Mouse (Mus musculus) G1E (cell line): ENCODE measurements around the gene Flna. TPM values are rescaled to one million over a fixed set of nuclear protein-coding genes. Genes with fewer than 3 reads are reported as not detected.

Experiments
- ATAC-seq: 2 replicates; pipeline ENCODE4 v1.8.0; 2016; ENCODE audit warnings: mild to moderate bottlenecking; ENCODE audit not compliant: insufficient number of reproducible peaks, poor library complexity, low FRiP score, severe bottlenecking; ENCODE audit errors: extremely low read depth
- DNase-seq: peaks from one replicate; pipeline ENCODE4 v3.0.0; 2012; ENCODE audit warnings: low spot score
- H3K27me3 ChIP-seq: 2 replicates; pipeline ENCODE4 v1.6.1; 2012; ENCODE audit warnings: mild to moderate bottlenecking, low read length, inconsistent platforms; ENCODE audit not compliant: insufficient read depth
- H3K36me3 ChIP-seq: replicated peaks from 2 replicates; pipeline ENCODE3; 2012; ENCODE audit warnings: mild to moderate bottlenecking, inconsistent platforms
- H3K4me1 ChIP-seq: 2 replicates; pipeline ENCODE4 v1.6.1; 2012; ENCODE audit warnings: low read depth, low read length, inconsistent platforms, mixed read lengths; ENCODE audit not compliant: insufficient read depth
- H3K4me3 ChIP-seq: 2 replicates; pipeline ENCODE4 v1.5.1; 2012; ENCODE audit warnings: low read depth, mild to moderate bottlenecking, inconsistent platforms, low read length, moderate library complexity, mixed read lengths
- H3K9me3 ChIP-seq: replicated peaks from 2 replicates; pipeline ENCODE4 v1.6.1; 2012; ENCODE audit warnings: inconsistent platforms
- CTCF ChIP-seq: IDR thresholded peaks from 2 replicates; pipeline ENCODE4 v1.5.1; 2012; ENCODE audit warnings: low read depth, low read length, inconsistent platforms, mixed read lengths
- GATA1 ChIP-seq: IDR thresholded peaks from 2 replicates; pipeline ENCODE4 v1.6.1; 2012; ENCODE audit warnings: borderline replicate concordance, low read length, inconsistent platforms, mixed read lengths
- GATA2 ChIP-seq: IDR thresholded peaks from 2 replicates; pipeline ENCODE4 v1.6.1; 2012; ENCODE audit warnings: low read depth, low read length, inconsistent platforms, borderline replicate concordance
- POLR2AphosphoS5 ChIP-seq: IDR thresholded peaks from 2 replicates; pipeline ENCODE4 v1.6.1; 2012; ENCODE audit warnings: low read depth, low read length, inconsistent platforms; ENCODE audit not compliant: insufficient replicate concordance
- TAL1 ChIP-seq: conservative IDR thresholded peaks from 2 replicates; pipeline ENCODE4 v1.6.1; 2012; ENCODE audit warnings: low read depth, low read length, inconsistent platforms, mixed read lengths
- polyA plus RNA-seq: library from polyadenylated mRNA; stranded (reverse); fragments of >175 nt; gene quantifications from 2 replicates; pipeline ENCODE4 v1.2.3, GENCODE M21; 2012
- total RNA-seq, 2 experiments: library from RNA; stranded (forward) in 1 of 2; stranded (reverse) in 1 of 2; fragments of 200-1000 nt in 1 of 2; fragments of >200 nt in 1 of 2; fragmentation: Nextera tagmentation in 1 of 2; gene quantifications; 2 replicates each; pipeline ENCODE4 v1.2.3; 2014 to 2017

Flna gene
- total and polyA plus RNA-seq, 3 experiments = 47.1 to 172 (median 91.2) TPM

GRCm38 (mm10) chrX:74176959-74177358, 72.7 kb downstream of the Flna start, which contains the start of gene Tktl1:
Gene Tktl1, plus strand, starts transcription at chrX:74177259.
- no peak within 1 kb of the TSS for H3K4me3 ChIP-seq
- no peak for DNase-seq
- peaks cover 7% of the 10 kb centered on the region; the same call in 1 of the 2 replicates for H3K27me3 ChIP-seq
- no peaks in the 10 kb centered on the region for H3K4me1 ChIP-seq
- H3K9me3 ChIP-seq = no peaks in the 10 kb centered on the region
- no peak for ATAC-seq
- H3K36me3 ChIP-seq = no peaks in the 10 kb centered on the region
- TF ChIP-seq TAL1 (no peak), GATA2 (no peak), CTCF (no peak), POLR2AphosphoS5 (no peak), GATA1 (no peak)

Other genes starting within 250 kb of the Flna start
- 76.7 and 101 TPM in 2 replicates for gene Irak1, start 225.9 kb downstream of the Flna start, total RNA-seq (2014; fragmentation: Nextera tagmentation)
- 35.4 and 39.7 TPM in 2 replicates for gene Irak1, start 225.9 kb downstream of the Flna start, total RNA-seq (2017)
- gene Irak1, start 225.9 kb downstream of the Flna start, polyA plus RNA-seq = 270 and 286 TPM in 2 replicates
- gene Opn1mw, start 122.4 kb downstream of the Flna start, total RNA-seq (2014; fragmentation: Nextera tagmentation) = not detected in 2 replicates
- gene Opn1mw, start 122.4 kb downstream of the Flna start, total RNA-seq (2017) = not detected in 2 replicates
- not detected in 2 replicates for gene Opn1mw, start 122.4 kb downstream of the Flna start, polyA plus RNA-seq
- 40.1 and 44.3 TPM in 2 replicates for gene Mecp2, start 114.5 kb downstream of the Flna start, total RNA-seq (2014; fragmentation: Nextera tagmentation)
- 18.1 and 21.2 TPM in 2 replicates for gene Mecp2, start 114.5 kb downstream of the Flna start, total RNA-seq (2017)
- gene Mecp2, start 114.5 kb downstream of the Flna start, polyA plus RNA-seq = 47.7 and 50.3 TPM in 2 replicates
- not detected in 2 replicates for gene Tex28, start 82.0 kb downstream of the Flna start, total RNA-seq (2014; fragmentation: Nextera tagmentation)
- not detected in 2 replicates for gene Tex28, start 82.0 kb downstream of the Flna start, total RNA-seq (2017)
- not detected in 2 replicates for gene Tex28, start 82.0 kb downstream of the Flna start, polyA plus RNA-seq
- not detected in 2 replicates for gene Tktl1, start 72.6 kb downstream of the Flna start, total RNA-seq (2014; fragmentation: Nextera tagmentation)
- gene Tktl1, start 72.6 kb downstream of the Flna start, total RNA-seq (2017) = 0.38 and 0.52 TPM in 2 replicates
- gene Tktl1, start 72.6 kb downstream of the Flna start, polyA plus RNA-seq = not detected in 2 replicates
- gene Emd, start 4.9 kb upstream of the Flna start, total RNA-seq (2014; fragmentation: Nextera tagmentation) = 179 and 186 TPM in 2 replicates
- gene Emd, start 4.9 kb upstream of the Flna start, total RNA-seq (2017) = 77.4 and 84.2 TPM in 2 replicates
- 39.7 and 56.5 TPM in 2 replicates for gene Emd, start 4.9 kb upstream of the Flna start, polyA plus RNA-seq
- gene Rpl10, start 21.0 kb upstream of the Flna start, total RNA-seq (2014; fragmentation: Nextera tagmentation) = 3,507 and 3,613 TPM in 2 replicates
- gene Rpl10, start 21.0 kb upstream of the Flna start, total RNA-seq (2017) = 1,842 and 1,992 TPM in 2 replicates
- 832 and 1,009 TPM in 2 replicates for gene Rpl10, start 21.0 kb upstream of the Flna start, polyA plus RNA-seq
- 65.1 and 74.6 TPM in 2 replicates for gene Taz, start 32.1 kb upstream of the Flna start, total RNA-seq (2014; fragmentation: Nextera tagmentation)
- 31.4 and 43.4 TPM in 2 replicates for gene Taz, start 32.1 kb upstream of the Flna start, total RNA-seq (2017)
- gene Taz, start 32.1 kb upstream of the Flna start, polyA plus RNA-seq = 27.9 and 29.8 TPM in 2 replicates
- gene Dnase1l1, start 32.5 kb upstream of the Flna start, total RNA-seq (2014; fragmentation: Nextera tagmentation) = 25.0 and 25.1 TPM in 2 replicates
- gene Dnase1l1, start 32.5 kb upstream of the Flna start, total RNA-seq (2017) = 45.4 and 48.7 TPM in 2 replicates
- gene Dnase1l1, start 32.5 kb upstream of the Flna start, polyA plus RNA-seq = 0.23 and 0.34 TPM in 2 replicates
- 129 and 137 TPM in 2 replicates for gene Atp6ap1, start 47.3 kb upstream of the Flna start, total RNA-seq (2014; fragmentation: Nextera tagmentation)
- gene Atp6ap1, start 47.3 kb upstream of the Flna start, total RNA-seq (2017) = 265 and 297 TPM in 2 replicates
- 10.4 and 11.2 TPM in 2 replicates for gene Atp6ap1, start 47.3 kb upstream of the Flna start, polyA plus RNA-seq
- 239 and 405 TPM in 2 replicates for gene Gdi1, start 55.2 kb upstream of the Flna start, total RNA-seq (2014; fragmentation: Nextera tagmentation)
- gene Gdi1, start 55.2 kb upstream of the Flna start, total RNA-seq (2017) = 27.7 and 30.6 TPM in 2 replicates
- 31.8 and 35.0 TPM in 2 replicates for gene Gdi1, start 55.2 kb upstream of the Flna start, polyA plus RNA-seq
- gene Fam50a, start 63.2 kb upstream of the Flna start, total RNA-seq (2014; fragmentation: Nextera tagmentation) = 37.9 and 41.0 TPM in 2 replicates
- gene Fam50a, start 63.2 kb upstream of the Flna start, total RNA-seq (2017) = 78.8 and 99.8 TPM in 2 replicates
- 33.8 and 44.5 TPM in 2 replicates for gene Fam50a, start 63.2 kb upstream of the Flna start, polyA plus RNA-seq
- gene Plxna3, start 79.2 kb upstream of the Flna start, total RNA-seq (2014; fragmentation: Nextera tagmentation) = 20.5 and 24.0 TPM in 2 replicates
- 3.0 and 4.6 TPM in 2 replicates for gene Plxna3, start 79.2 kb upstream of the Flna start, total RNA-seq (2017)
- 18.8 and 19.4 TPM in 2 replicates for gene Plxna3, start 79.2 kb upstream of the Flna start, polyA plus RNA-seq
- 36.5 and 47.9 TPM in 2 replicates for gene Lage3, start 103.8 kb upstream of the Flna start, total RNA-seq (2014; fragmentation: Nextera tagmentation)
- gene Lage3, start 103.8 kb upstream of the Flna start, total RNA-seq (2017) = 32.5 and 36.9 TPM in 2 replicates
- 5.0 and 5.2 TPM in 2 replicates for gene Lage3, start 103.8 kb upstream of the Flna start, polyA plus RNA-seq
- gene Ubl4a, start 123.4 kb upstream of the Flna start, total RNA-seq (2014; fragmentation: Nextera tagmentation) = 29.0 and 31.2 TPM in 2 replicates
- gene Ubl4a, start 123.4 kb upstream of the Flna start, total RNA-seq (2017) = 15.6 and 20.6 TPM in 2 replicates
- gene Ubl4a, start 123.4 kb upstream of the Flna start, polyA plus RNA-seq = 16.6 and 26.4 TPM in 2 replicates
- 8.5 and 11.0 TPM in 2 replicates for gene Slc10a3, start 123.5 kb upstream of the Flna start, total RNA-seq (2014; fragmentation: Nextera tagmentation)
- 5.2 and 8.7 TPM in 2 replicates for gene Slc10a3, start 123.5 kb upstream of the Flna start, total RNA-seq (2017)
- gene Slc10a3, start 123.5 kb upstream of the Flna start, polyA plus RNA-seq = 1.1 and 1.2 TPM in 2 replicates
- gene Fam3a, start 143.5 kb upstream of the Flna start, total RNA-seq (2014; fragmentation: Nextera tagmentation) = 15.7 and 22.3 TPM in 2 replicates
- 12.5 and 19.1 TPM in 2 replicates for gene Fam3a, start 143.5 kb upstream of the Flna start, total RNA-seq (2017)
- 3.6 and 7.2 TPM in 2 replicates for gene Fam3a, start 143.5 kb upstream of the Flna start, polyA plus RNA-seq
- gene Ikbkg, start 143.5 kb upstream of the Flna start, total RNA-seq (2014; fragmentation: Nextera tagmentation) = 21.2 and 29.1 TPM in 2 replicates
- gene Ikbkg, start 143.5 kb upstream of the Flna start, total RNA-seq (2017) = 42.3 and 50.9 TPM in 2 replicates
- 19.5 and 23.7 TPM in 2 replicates for gene Ikbkg, start 143.5 kb upstream of the Flna start, polyA plus RNA-seq
- gene G6pdx, start 179.4 kb upstream of the Flna start, total RNA-seq (2014; fragmentation: Nextera tagmentation) = 61.5 and 65.0 TPM in 2 replicates
- 40.2 and 40.7 TPM in 2 replicates for gene G6pdx, start 179.4 kb upstream of the Flna start, total RNA-seq (2017)
- 6.8 and 13.7 TPM in 2 replicates for gene G6pdx, start 179.4 kb upstream of the Flna start, polyA plus RNA-seq
- gene Gm6880, start 231.6 kb upstream of the Flna start, total RNA-seq (2014; fragmentation: Nextera tagmentation) = not detected in 2 replicates
- gene Gm6880, start 231.6 kb upstream of the Flna start, total RNA-seq (2017) = not detected in 2 replicates
- gene Gm6880, start 231.6 kb upstream of the Flna start, polyA plus RNA-seq = not detected in 2 replicates